Mouse (Mus musculus) kidney, postnatal 0 days (tissue): ENCODE results near the gene Fgf22. TPM values are rescaled to one million over a fixed set of nuclear protein-coding genes. Genes with fewer than 3 reads are reported as not detected.

Experiments used
- ATAC-seq: fragments of 200-750 bp; cut with Nextera tagmentation; replicated peaks from 2 replicates; pipeline ENCODE4 v1.8.0; 2017; ENCODE audit warnings: low read depth, moderate number of reproducible peaks, moderate TSS enrichment, moderate library complexity; ENCODE audit not compliant: low FRiP score
- DNase-seq: peaks from one replicate; pipeline ENCODE4 v3.0.0-alpha.2; 2016; ENCODE audit warnings: low spot score
- H3K27ac ChIP-seq: fragments of 300-500 bp; sonication (generic); 2 replicates; pipeline ENCODE4 v1.5.1; 2014; ENCODE audit warnings: mild to moderate bottlenecking
- H3K27me3 ChIP-seq: fragments of 300-500 bp; sonication (generic); 2 replicates; pipeline ENCODE4 v1.6.1; 2014; ENCODE audit warnings: low read length, mixed read lengths; ENCODE audit not compliant: insufficient read depth
- H3K36me3 ChIP-seq: fragments of 300-500 bp; sonication (generic); 2 replicates; pipeline ENCODE4 v1.6.1; 2014; ENCODE audit warnings: low read length, mixed read lengths; ENCODE audit not compliant: insufficient read depth
- H3K4me1 ChIP-seq: fragments of 300-500 bp; sonication (generic); replicated peaks from 2 replicates; pipeline ENCODE4 v1.6.1; 2014; ENCODE audit warnings: antibody characterized with exemption, low read length, mixed read lengths; ENCODE audit not compliant: insufficient read depth
- H3K4me2 ChIP-seq: fragments of 300-500 bp; sonication (generic); 2 replicates; pipeline ENCODE4 v1.6.1; 2014; ENCODE audit warnings: mild to moderate bottlenecking, low read length, moderate library complexity, mixed read lengths
- H3K4me3 ChIP-seq: fragments of 300-500 bp; sonication (generic); replicated peaks from 2 replicates; pipeline ENCODE4 v1.5.1; 2014; ENCODE audit warnings: low read depth, low read length
- H3K9ac ChIP-seq: fragments of 300-500 bp; sonication (generic); 2 replicates; pipeline ENCODE4 v1.6.1; 2014; ENCODE audit warnings: low read depth, low read length
- H3K9me3 ChIP-seq: fragments of 300-500 bp; sonication (generic); replicated peaks from 2 replicates; pipeline ENCODE4 v1.6.1; 2016; ENCODE audit warnings: low read length, inconsistent platforms, mixed read lengths
- CTCF ChIP-seq: IDR thresholded peaks from 2 replicates; pipeline ENCODE4 v1.5.1; 2016; ENCODE audit warnings: antibody characterized with exemption, low read depth, mild to moderate bottlenecking, moderate library complexity
- WGBS: fragments of 180-500 bp; shearing (Covaris S2); extraction: QIAGEN DNeasy Blood & Tissue Kit; methylation state at CpG from one replicate; pipeline ENCODE4 v1.1.7; 2014; 5-methylcytosine and 5-hydroxymethylcytosine counted together
- polyA plus RNA-seq: library from polyadenylated mRNA; unstranded; fragments of >200 nt; fragmentation: Nextera tagmentation; extraction: Ambion mirVana; gene quantifications from 2 replicates; pipeline ENCODE4 v1.2.1, GENCODE M21; 2015

Gene Fgf22
- polyA plus RNA-seq, 1 experiment from 2014 or later: 0.11 TPM

DNA sequence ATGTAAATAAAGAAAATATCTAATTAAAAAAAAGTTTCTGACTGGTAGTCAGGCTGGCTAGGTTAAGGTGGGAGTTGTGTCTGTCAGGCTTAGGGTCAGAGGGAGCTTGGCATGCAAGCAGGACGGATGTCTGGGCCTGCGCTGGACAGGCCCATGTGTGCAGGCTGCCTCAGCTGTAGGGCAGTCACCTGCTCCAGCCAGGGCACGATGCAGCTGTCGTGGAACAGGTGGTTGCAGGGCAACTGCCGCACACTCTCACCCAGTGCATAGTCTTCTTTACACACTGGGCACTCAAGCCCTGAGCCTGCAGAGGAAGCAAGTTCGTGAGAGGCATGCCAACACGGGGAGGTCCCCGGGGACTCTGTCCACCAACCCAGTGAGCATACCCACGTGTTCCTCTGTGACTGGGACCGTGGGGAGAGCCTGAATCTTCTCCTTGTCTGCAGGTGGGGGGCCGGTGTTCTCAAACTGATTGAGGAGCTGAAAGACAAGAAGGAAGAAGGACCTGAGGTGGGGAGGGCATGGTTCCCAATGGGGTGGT, 5.8 kb downstream of the Fgf22 start:
- Histone ChIP-seq H3K27me3 (no peaks in the 10 kb centered on the region), H3K4me3 (no peak overlapping the region), H3K4me2 (no peak overlapping the region), H3K4me1 (peaks cover 9% of the 10 kb centered on the region; the same call in 1 of the 2 replicates), H3K9me3 (no peaks in the 10 kb centered on the region), H3K27ac (no peak overlapping the region), H3K9ac (no peak overlapping the region), H3K36me3 (peaks cover 42% of the 10 kb centered on the region)
- TF ChIP-seq CTCF: no peak
- 89% methylated on average over 11 of the region's 11 CpGs for whole genome bisulfite sequencing
- DNase-seq: no peak
- ATAC-seq: no peak

DNA sequence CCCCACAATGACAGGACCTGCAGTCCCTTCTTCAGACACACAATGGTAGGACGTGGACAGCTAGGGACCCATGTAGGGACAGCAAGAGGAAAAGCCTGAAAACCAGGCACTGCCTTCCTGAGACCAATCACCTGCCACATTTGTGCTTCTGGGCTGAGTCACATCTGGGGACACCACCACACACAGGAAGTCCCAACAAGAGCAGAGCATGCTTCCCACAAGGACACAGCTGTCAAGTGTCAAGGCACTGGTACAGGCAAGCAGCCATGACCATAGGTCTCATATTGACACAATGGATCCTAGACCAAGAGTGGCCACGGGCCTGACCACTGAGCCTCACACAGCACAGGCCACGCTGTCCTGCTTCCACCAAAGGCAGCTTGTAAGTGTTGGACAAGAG, 8.0 kb downstream of the Fgf22 start:
- Histone ChIP-seq H3K36me3 (peaks cover 34% of the 10 kb centered on the region), H3K27me3 (no peaks in the 10 kb centered on the region), H3K4me3 (no peak overlapping the region), H3K9me3 (no peaks in the 10 kb centered on the region), H3K9ac (no peak overlapping the region), H3K27ac (no peak overlapping the region), H3K4me1 (peaks cover 15% of the 10 kb centered on the region), H3K4me2 (no peak overlapping the region)
- no peak for TF ChIP-seq CTCF
- no peak for DNase-seq
- 82% methylated on average over 3 of the region's 3 CpGs for WGBS
- no peak for ATAC-seq

DNA sequence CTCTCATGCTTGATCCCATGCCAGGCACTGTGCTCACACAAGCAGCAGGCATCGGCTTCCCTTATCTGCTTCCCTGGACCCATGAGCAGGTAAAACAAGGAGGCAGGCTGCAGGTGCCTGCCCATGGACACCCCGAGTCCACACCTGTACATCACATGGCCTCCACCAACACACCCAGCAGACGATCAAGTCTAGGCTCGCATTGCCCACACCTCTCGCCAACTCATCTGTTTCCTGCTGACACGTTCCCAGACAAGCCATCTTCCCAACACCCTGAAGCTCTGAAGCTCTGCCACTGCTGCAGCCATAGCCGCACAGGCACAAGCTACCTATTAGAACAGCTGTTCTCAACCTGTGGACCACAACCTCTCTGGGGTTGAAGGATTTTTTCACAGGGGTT, 9.4 kb downstream of the Fgf22 start:
- Histone ChIP-seq H3K9me3 (no peaks in the 10 kb centered on the region), H3K27ac (no peak overlapping the region), H3K27me3 (no peaks in the 10 kb centered on the region), H3K36me3 (peaks cover 21% of the 10 kb centered on the region; the same call in 1 of the 2 replicates), H3K4me3 (no peak overlapping the region), H3K4me2 (no peak overlapping the region), H3K4me1 (peaks cover 20% of the 10 kb centered on the region), H3K9ac (no peak overlapping the region)
- no peak for ATAC-seq
- no peak for TF ChIP-seq CTCF
- WGBS: 86% methylated on average over 7 of the region's 7 CpGs
- DNase-seq: no peak

DNA sequence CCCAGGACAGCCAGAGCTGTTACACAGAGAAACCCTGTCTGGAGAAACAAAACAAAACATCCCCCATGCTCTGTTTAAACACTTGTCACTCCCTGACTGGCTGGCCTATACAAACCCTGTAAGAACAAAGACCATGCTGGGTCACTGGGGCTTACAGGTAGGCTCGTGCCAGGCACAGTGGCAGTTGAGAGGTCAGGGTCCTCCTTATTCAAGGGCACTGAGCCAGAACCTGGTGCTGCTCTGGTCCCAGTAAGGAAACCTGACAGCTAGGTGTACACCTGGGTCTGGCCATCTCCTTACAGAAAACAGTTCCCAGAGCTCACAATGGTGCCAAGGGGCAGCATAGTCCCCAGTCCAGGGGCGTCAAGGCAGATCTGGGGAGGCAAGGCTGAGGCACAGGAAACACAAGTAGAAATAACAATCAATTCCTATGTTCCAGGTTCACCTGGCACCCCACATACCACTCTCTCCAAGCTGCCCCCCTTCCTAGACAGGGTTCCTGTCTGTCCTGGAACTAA, 10.4 kb downstream of the Fgf22 start:
- H3K9me3 ChIP-seq: no peaks in the 10 kb centered on the region
- H3K4me1 ChIP-seq: peaks cover 20% of the 10 kb centered on the region
- peak overlapping the region; percentile 94 for H3K9ac ChIP-seq
- WGBS: 51% methylated on average over 2 of the region's 2 CpGs
- DNase-seq (no peak), ATAC-seq (no peak)
- TF ChIP-seq CTCF: no peak
- peaks cover 19% of the 10 kb centered on the region; the same call in 1 of the 2 replicates for H3K36me3 ChIP-seq
- H3K27me3 ChIP-seq: no peaks in the 10 kb centered on the region
- H3K27ac ChIP-seq: peak overlapping the region; percentile 94; the same call in 1 of the 2 replicates
- H3K4me2 ChIP-seq: peak overlapping the region; percentile 92
- peak overlapping the region; percentile 79; the same call in 1 of the 2 replicates for H3K4me3 ChIP-seq

DNA sequence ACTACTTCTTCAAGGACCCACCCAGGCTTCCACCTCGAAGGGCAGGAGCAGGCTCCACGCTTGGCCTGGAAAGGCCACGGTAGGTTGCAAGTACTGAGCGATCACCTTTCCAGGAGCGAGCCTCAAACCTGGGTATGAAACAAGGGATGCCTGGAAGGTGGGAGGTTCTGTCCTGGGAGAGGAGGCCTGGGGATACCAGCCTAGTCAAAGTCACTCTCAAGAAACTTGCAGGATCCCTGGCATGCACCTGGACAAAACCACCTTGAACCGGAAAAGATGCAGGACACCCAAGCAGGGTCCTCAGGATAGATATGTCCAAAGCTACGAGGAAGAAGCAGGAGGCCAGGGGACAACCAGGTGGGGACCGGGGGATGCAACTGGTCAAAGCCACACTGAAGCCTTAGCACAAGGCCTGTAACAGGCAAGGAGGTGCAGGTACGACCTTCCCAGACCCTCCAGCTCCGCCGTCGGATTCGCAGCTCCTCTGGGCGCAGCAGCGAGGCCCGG, 11.2 kb downstream of the Fgf22 start:
- H3K36me3 ChIP-seq: peaks cover 12% of the 10 kb centered on the region; the same call in 1 of the 2 replicates
- no peak for ATAC-seq
- H3K27me3 ChIP-seq: no peaks in the 10 kb centered on the region
- 6% methylated on average over 16 of the region's 16 CpGs for WGBS
- H3K4me2 ChIP-seq: peak overlapping the region; percentile 92
- H3K4me3 ChIP-seq: peak overlapping the region; percentile 79
- DNase-seq: no peak
- H3K27ac ChIP-seq: peak overlapping the region; percentile 94
- TF ChIP-seq CTCF: no peak
- peak overlapping the region; percentile 94 for H3K9ac ChIP-seq
- H3K4me1 ChIP-seq: peaks cover 20% of the 10 kb centered on the region
- no peaks in the 10 kb centered on the region for H3K9me3 ChIP-seq

DNA sequence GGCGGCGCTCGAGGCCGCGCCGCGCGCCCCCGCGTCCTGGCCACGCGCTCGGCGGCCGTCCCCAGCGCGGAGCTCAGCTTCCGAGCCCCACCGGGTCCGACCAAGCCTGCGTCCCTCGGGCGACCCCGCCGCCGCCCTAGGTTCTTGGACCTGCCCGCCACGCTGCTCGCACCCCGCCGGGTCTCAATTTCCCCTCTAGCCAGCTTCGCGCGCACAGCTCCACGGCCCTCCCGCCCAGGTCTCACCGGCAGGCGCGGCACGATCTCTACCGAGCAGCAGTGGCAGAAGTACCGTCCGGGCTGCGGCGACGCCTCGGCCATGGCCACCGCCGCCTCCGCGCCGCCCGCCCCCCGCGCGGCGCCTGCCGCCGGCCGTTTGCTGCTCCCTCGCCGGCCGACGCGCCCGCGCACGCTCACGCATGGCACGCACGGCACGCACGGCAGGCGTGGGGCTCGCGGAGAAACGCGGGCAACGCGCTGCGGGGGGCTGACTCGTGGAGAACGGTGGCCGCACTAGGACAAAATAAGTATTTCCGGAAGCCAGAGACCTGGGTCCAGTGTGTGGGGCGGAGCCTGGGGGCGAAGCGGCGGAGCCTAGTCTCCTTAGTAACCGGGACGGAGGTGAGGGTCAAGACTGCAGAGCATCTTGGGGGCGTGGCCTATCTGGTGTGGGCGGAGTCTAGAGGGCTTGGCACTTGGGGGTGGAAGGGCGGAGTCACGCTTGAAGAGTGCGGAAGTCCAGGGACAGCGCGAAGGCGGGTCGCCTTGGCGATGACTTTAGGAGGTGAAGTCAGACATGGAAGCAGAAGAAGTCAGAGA, 11.8 kb downstream of the Fgf22 start, which contains the start of gene Rnf126:
TSS of gene Rnf126 (minus strand) at position 445 of the 818 bp plus-strand sequence.
- no peak for TF ChIP-seq CTCF
- Histone ChIP-seq H3K4me1 (peaks cover 20% of the 10 kb centered on the region), H3K4me2 (peak within 1 kb of the TSS; percentile 92), H3K36me3 (peaks cover 6% of the 10 kb centered on the region; the same call in 1 of the 2 replicates), H3K9me3 (no peaks in the 10 kb centered on the region), H3K27me3 (no peaks in the 10 kb centered on the region), H3K9ac (peak within 1 kb of the TSS; percentile 94), H3K4me3 (peak within 1 kb of the TSS; percentile 79), H3K27ac (peak within 1 kb of the TSS; percentile 94)
- WGBS: under 1% methylated on average over 76 of the region's 101 CpGs
- ATAC-seq: peak; percentile 91
- peak; percentile 99 for DNase-seq
